Mouse (Mus musculus): ENCODE results near the gene Prex1. TPM values are rescaled to one million over a fixed set of nuclear protein-coding genes. Genes with fewer than 3 reads are reported as not detected.
A peak's percentile ranks its signal among the peaks of the same experiment; 100 is the strongest.

Gene Prex1
- polyA plus RNA-seq, 1 experiment from 2014 or later, result 12.4 TPM

- H3K9ac ChIP-seq, result no peak overlapping the region
- H3K36me3 ChIP-seq, result no peaks in the 10 kb centered on the region
- H3K27me3 ChIP-seq (replicated peaks), result no peaks in the 10 kb centered on the region
- no peak overlapping the region for H3K4me2 ChIP-seq
- H3K4me1 ChIP-seq, result peaks cover 24% of the 10 kb centered on the region
- no peaks in the 10 kb centered on the region for H3K9me3 ChIP-seq
- WGBS, result 42% methylated on average over 13 of the region's 13 CpGs
- H3K4me3 ChIP-seq (replicated peaks), result no peak overlapping the region
- ATAC-seq (ENCODE audit: insufficient read depth, low FRiP score, low read depth), result no peak
- H3K27ac ChIP-seq, result no peak overlapping the region
Measured at GRCm38 (mm10) chr2:166678959-166679759, 34.5 kb downstream of the Prex1 start.

GRCm38 (mm10) chr2:166676933-166677332 lies 36.7 kb downstream of the Prex1 start:
- Histone ChIP-seq H3K4me1 (peaks cover 24% of the 10 kb centered on the region), H3K9ac (no peak overlapping the region), H3K4me2 (no peak overlapping the region), H3K4me3 (replicated peaks) (no peak overlapping the region), H3K27me3 (replicated peaks) (no peaks in the 10 kb centered on the region), H3K36me3 (no peaks in the 10 kb centered on the region), H3K9me3 (no peaks in the 10 kb centered on the region), H3K27ac (no peak overlapping the region)
- ATAC-seq (ENCODE audit: insufficient read depth, low FRiP score, low read depth), result no peak
- WGBS, result 86% methylated on average over 11 of the region's 11 CpGs

DNA sequence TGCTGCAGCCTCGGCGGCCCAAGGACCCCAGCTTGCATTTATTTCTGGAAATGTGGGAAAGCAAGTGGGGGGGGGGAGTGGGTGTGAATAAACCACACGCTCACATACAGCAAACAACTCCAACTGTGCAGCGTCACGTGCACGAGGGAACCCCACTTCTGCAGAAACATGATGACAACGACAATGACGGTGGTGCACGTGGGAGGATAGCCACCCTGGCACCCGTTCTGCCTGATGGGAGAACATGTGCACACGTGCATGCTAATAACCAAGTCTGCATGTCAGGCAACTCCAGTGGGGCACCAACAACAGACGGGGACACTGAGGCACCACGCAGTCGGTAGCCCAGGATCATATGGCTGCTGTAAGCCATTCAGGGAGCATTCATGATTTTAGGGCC lies 37.1 kb downstream of the Prex1 start:
- Histone ChIP-seq H3K9me3 (no peaks in the 10 kb centered on the region), H3K27ac (no peak overlapping the region), H3K4me1 (peaks cover 24% of the 10 kb centered on the region), H3K27me3 (replicated peaks) (no peaks in the 10 kb centered on the region), H3K9ac (no peak overlapping the region), H3K4me3 (replicated peaks) (no peak overlapping the region), H3K36me3 (no peaks in the 10 kb centered on the region), H3K4me2 (no peak overlapping the region)
- no peak for ATAC-seq (ENCODE audit: insufficient read depth, low FRiP score, low read depth)
- 81% methylated on average over 14 of the region's 14 CpGs for WGBS

- H3K4me2 ChIP-seq, result peak overlapping the region; percentile 3; the same call in 1 of the 2 replicates
- 47% methylated on average over 14 of the region's 14 CpGs for WGBS
Measured at GRCm38 (mm10) chr2:166675588-166676444, 37.8 kb downstream of the Prex1 start.

DNA sequence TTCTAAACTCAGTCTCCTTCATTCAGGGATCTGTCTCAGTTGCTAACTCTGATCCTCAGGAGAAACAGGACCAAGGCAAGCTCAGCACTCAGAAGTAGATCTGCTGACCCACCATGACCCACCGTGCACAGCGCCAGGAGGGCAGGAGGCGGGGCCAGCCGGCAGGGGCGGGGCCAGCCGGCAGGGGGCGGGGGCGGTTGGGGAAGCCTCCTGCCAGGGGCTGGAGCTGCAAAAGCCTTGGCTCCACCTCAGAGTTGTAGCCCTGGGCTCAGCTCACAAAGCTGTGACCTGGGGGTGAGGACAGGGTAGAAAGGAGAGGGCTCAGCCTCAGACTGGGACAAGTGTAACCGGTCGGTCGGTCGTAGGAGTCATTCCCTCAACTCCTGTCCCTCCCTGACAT lies 38.9 kb downstream of the Prex1 start:
- Histone ChIP-seq H3K4me2 (no peak overlapping the region), H3K9me3 (no peaks in the 10 kb centered on the region), H3K27ac (no peak overlapping the region), H3K4me1 (peaks cover 24% of the 10 kb centered on the region), H3K9ac (no peak overlapping the region), H3K36me3 (no peaks in the 10 kb centered on the region), H3K27me3 (replicated peaks) (no peaks in the 10 kb centered on the region), H3K4me3 (replicated peaks) (no peak overlapping the region)
- WGBS, result 8% methylated on average over 12 of the region's 12 CpGs
- ATAC-seq (ENCODE audit: insufficient read depth, low FRiP score, low read depth), result no peak

More at GRCm38 (mm10) chr2:166675588-166676444, 37.8 kb downstream of the Prex1 start:
- H3K36me3 ChIP-seq, result no peaks in the 10 kb centered on the region
- peaks cover 24% of the 10 kb centered on the region for H3K4me1 ChIP-seq
- no peaks in the 10 kb centered on the region for H3K27me3 ChIP-seq (replicated peaks)
- H3K9ac ChIP-seq, result no peak overlapping the region
- no peaks in the 10 kb centered on the region for H3K9me3 ChIP-seq
- H3K4me3 ChIP-seq (replicated peaks), result no peak overlapping the region
- ATAC-seq (ENCODE audit: insufficient read depth, low FRiP score, low read depth), result peak; percentile 23; the same call in 1 of the 2 replicates
- H3K27ac ChIP-seq, result no peak overlapping the region

DNA sequence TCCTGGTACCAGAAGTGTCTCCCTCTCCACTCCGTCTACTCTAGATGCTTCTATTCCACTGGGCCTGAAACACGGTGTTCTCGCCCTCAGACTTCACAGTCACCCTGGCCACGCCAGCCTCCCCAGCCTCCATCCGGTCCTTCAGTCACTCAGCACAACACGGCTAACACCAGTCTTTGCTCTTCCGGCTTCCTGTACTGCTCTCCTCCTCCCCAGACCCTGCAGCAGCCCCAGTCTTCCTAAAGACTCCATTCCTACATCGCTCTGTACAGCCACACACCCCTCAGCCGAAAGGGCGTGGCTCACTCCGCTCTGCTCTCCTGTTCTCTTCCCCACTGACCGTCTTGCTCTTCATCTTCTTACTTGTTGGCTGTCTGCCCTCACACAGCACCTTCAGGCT lies 39.7 kb downstream of the Prex1 start:
- Histone ChIP-seq H3K4me3 (replicated peaks) (no peak overlapping the region), H3K9me3 (no peaks in the 10 kb centered on the region), H3K9ac (no peak overlapping the region), H3K27ac (no peak overlapping the region), H3K36me3 (no peaks in the 10 kb centered on the region), H3K4me2 (no peak overlapping the region), H3K4me1 (peaks cover 17% of the 10 kb centered on the region), H3K27me3 (replicated peaks) (no peaks in the 10 kb centered on the region)
- ATAC-seq (ENCODE audit: insufficient read depth, low FRiP score, low read depth), result no peak
- 67% methylated on average over 12 of the region's 12 CpGs for WGBS

GRCm38 (mm10) chr2:166672171-166672965 lies 41.3 kb downstream of the Prex1 start:
- ATAC-seq (ENCODE audit: insufficient read depth, low FRiP score, low read depth), result no peak

GRCm38 (mm10) chr2:166671614-166672013 lies 42.0 kb downstream of the Prex1 start:
- Histone ChIP-seq H3K9ac (no peak overlapping the region), H3K4me2 (no peak overlapping the region), H3K4me3 (replicated peaks) (no peak overlapping the region), H3K9me3 (no peaks in the 10 kb centered on the region), H3K36me3 (no peaks in the 10 kb centered on the region), H3K4me1 (peaks cover 13% of the 10 kb centered on the region), H3K27me3 (replicated peaks) (no peaks in the 10 kb centered on the region), H3K27ac (no peak overlapping the region)
- 88% methylated on average over 14 of the region's 14 CpGs for WGBS
- no peak for ATAC-seq (ENCODE audit: insufficient read depth, low FRiP score, low read depth)

More at GRCm38 (mm10) chr2:166672171-166672965, 41.3 kb downstream of the Prex1 start:
- no peaks in the 10 kb centered on the region for H3K27me3 ChIP-seq (replicated peaks)
- H3K27ac ChIP-seq, result no peak overlapping the region
- peaks cover 13% of the 10 kb centered on the region for H3K4me1 ChIP-seq
- no peak overlapping the region for H3K4me3 ChIP-seq (replicated peaks)
- WGBS, result 77% methylated on average over 14 of the region's 14 CpGs
- H3K9me3 ChIP-seq, result no peaks in the 10 kb centered on the region
- H3K4me2 ChIP-seq, result no peak overlapping the region
- no peaks in the 10 kb centered on the region for H3K36me3 ChIP-seq
- H3K9ac ChIP-seq, result no peak overlapping the region

DNA sequence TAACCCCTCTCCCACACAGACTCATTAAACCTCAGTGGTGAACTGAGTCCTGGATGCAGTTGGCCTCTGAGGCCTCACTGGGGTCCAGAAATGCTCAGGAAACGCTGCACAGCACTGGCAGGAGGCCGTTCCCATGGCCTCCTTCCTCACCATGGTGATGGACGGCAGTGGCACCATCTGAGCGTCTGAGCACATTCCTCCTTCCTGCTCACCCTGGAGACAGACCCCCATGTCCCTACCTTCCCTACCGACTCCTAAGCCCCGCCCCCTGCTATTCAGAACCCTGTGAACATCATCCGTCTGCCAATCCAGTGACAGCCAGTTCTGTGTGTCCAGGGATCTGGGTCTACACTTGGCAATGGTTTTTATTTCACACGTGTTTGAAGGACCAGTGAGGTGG lies 42.6 kb downstream of the Prex1 start:
- H3K36me3 ChIP-seq, result no peaks in the 10 kb centered on the region
- H3K27ac ChIP-seq, result no peak overlapping the region
- peaks cover 11% of the 10 kb centered on the region for H3K4me1 ChIP-seq
- 31% methylated on average over 8 of the region's 8 CpGs for WGBS
- ATAC-seq (ENCODE audit: insufficient read depth, low FRiP score, low read depth), result no peak
- no peak overlapping the region for H3K4me2 ChIP-seq
- no peaks in the 10 kb centered on the region for H3K27me3 ChIP-seq (replicated peaks)
- H3K4me3 ChIP-seq (replicated peaks), result no peak overlapping the region
- no peak overlapping the region for H3K9ac ChIP-seq
- no peaks in the 10 kb centered on the region for H3K9me3 ChIP-seq

GRCm38 (mm10) chr2:166669922-166670321 lies 43.7 kb downstream of the Prex1 start:
- Histone ChIP-seq H3K27me3 (replicated peaks) (no peaks in the 10 kb centered on the region), H3K36me3 (no peaks in the 10 kb centered on the region), H3K4me2 (no peak overlapping the region), H3K9me3 (no peaks in the 10 kb centered on the region), H3K4me3 (replicated peaks) (no peak overlapping the region), H3K27ac (no peak overlapping the region), H3K9ac (no peak overlapping the region), H3K4me1 (peaks cover 8% of the 10 kb centered on the region; the same call in 1 of the 2 replicates)
- no peak for ATAC-seq (ENCODE audit: insufficient read depth, low FRiP score, low read depth)
- 70% methylated on average over 9 of the region's 9 CpGs for WGBS

DNA sequence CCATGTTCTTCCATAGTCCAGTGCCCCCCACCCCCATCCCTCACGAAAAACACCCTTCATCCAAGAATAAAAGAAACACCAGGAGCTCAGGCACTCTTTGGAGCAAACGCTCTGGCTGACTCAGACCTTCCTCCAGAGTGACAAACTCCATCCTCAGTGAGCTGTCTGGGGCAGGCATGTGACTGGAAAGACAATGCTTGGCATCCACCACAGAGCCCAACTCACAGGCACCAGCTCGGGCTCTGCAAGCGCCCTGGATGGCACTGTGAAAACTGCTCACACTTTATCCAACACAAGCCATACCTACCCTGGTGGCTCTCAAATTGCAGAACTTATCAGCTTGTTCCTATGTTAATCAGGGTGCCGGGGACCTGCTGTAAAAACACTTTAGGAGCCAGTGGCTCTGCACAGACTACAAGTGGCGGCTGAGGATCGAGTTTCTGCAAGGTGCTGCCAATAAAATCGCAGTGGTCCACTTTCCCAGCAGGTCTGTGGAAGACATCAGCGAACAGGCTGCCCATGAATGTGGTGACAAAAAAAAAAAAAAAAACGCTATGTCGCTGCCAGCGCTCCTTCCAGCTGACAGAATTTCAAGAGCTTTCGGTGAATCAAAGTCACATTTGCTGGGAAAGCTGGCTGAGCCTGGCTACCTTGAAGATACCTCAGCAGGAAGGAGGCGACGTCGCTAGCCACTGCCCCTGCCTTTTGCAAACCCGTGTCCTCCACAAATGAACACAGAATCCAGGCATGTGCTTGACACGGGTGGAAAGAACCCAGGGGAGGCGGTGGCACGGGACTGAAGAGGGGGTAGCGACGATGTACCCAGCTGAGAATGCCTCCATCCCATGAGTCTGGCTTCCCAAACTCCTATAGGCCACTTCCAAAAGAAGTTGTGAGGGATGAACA lies 45.6 kb downstream of the Prex1 start:
- 0 out of 2 replicates have a peak, but pooled peaks cover 10% of the 10 kb centered on the region for H3K4me1 ChIP-seq
- no peak for ATAC-seq (ENCODE audit: insufficient read depth, low FRiP score, low read depth)
- H3K4me3 ChIP-seq (replicated peaks), result no peak overlapping the region
- no peaks in the 10 kb centered on the region for H3K36me3 ChIP-seq
- no peak overlapping the region for H3K27ac ChIP-seq
- no peak overlapping the region for H3K4me2 ChIP-seq
- H3K9ac ChIP-seq, result no peak overlapping the region
- no peaks in the 10 kb centered on the region for H3K9me3 ChIP-seq
- H3K27me3 ChIP-seq (replicated peaks), result no peaks in the 10 kb centered on the region
- WGBS, result 50% methylated on average over 22 of the region's 22 CpGs
